Mouse (Mus musculus) right cerebral cortex, adult 18-20 months (tissue): ENCODE data around the gene Mcrs1.
"Not testable (repeated sequence)": the region's sequence is repeated elsewhere in the genome, so short reads cannot be mapped to it uniquely, and the experiment has no call there.

Experiments
- DNase-seq: peaks from one replicate; pipeline ENCODE4 v3.0.0; 2022; ENCODE audit warnings: mixed read lengths

The Mcrs1 gene

GRCm38 (mm10) chr15:99249938-99250337 is 1.8 kb downstream of the Mcrs1 start:
- DNase-seq: no peak

- DNase-seq: peak; percentile 92
These were observed 2.8 kb downstream of the Mcrs1 start for GRCm38 (mm10) chr15:99248972-99249371.

GRCm38 (mm10) chr15:99246736-99247135 is 5.0 kb downstream of the Mcrs1 start:
- not testable (repeated sequence) for DNase-seq

- no peak for DNase-seq
These were observed 9.7 kb downstream of the Mcrs1 start for GRCm38 (mm10) chr15:99242045-99242444.

- no peak for DNase-seq
These were observed 10.5 kb downstream of the Mcrs1 start for GRCm38 (mm10) chr15:99241249-99241648.

GRCm38 (mm10) chr15:99240129-99240528 is 11.6 kb downstream of the Mcrs1 start:
- no peak for DNase-seq

- DNase-seq: no peak
These were observed 13.8 kb downstream of the Mcrs1 start for GRCm38 (mm10) chr15:99238006-99238405.

- no peak for DNase-seq
These were observed 17.3 kb downstream of the Mcrs1 start for GRCm38 (mm10) chr15:99234326-99235010.

GRCm38 (mm10) chr15:99233719-99234118 is 18.0 kb downstream of the Mcrs1 start:
- no peak for DNase-seq

GRCm38 (mm10) chr15:99231998-99232397 is 19.8 kb downstream of the Mcrs1 start:
- no peak for DNase-seq

- DNase-seq: no peak
These were observed 25.7 kb downstream of the Mcrs1 start for GRCm38 (mm10) chr15:99226090-99226489.

GRCm38 (mm10) chr15:99225081-99225810 is 26.5 kb downstream of the Mcrs1 start:
- DNase-seq: peak; percentile 68

- peak; percentile 86 for DNase-seq
These were observed 27.4 kb downstream of the Mcrs1 start, which contains the start of gene Kcnh3 for GRCm38 (mm10) chr15:99224208-99224911. Gene Kcnh3 (plus strand): TSS chr15:99224861.

- DNase-seq: peak; percentile 89
These were observed 28.1 kb downstream of the Mcrs1 start for GRCm38 (mm10) chr15:99223585-99224207.

- DNase-seq: no peak
These were observed 28.8 kb downstream of the Mcrs1 start for GRCm38 (mm10) chr15:99222794-99223584.

GRCm38 (mm10) chr15:99221315-99221952 is 30.3 kb downstream of the Mcrs1 start:
- DNase-seq: peak; percentile 61

- DNase-seq: no peak
These were observed 34.1 kb downstream of the Mcrs1 start for GRCm38 (mm10) chr15:99217630-99218029.

- no peak for DNase-seq
These were observed 35.9 kb downstream of the Mcrs1 start for GRCm38 (mm10) chr15:99215741-99216463.

GRCm38 (mm10) chr15:99214941-99215340 is 36.8 kb downstream of the Mcrs1 start:
- no peak for DNase-seq

GRCm38 (mm10) chr15:99213183-99213582 is 38.6 kb downstream of the Mcrs1 start:
- DNase-seq: no peak

- no peak for DNase-seq
These were observed 45.8 kb downstream of the Mcrs1 start for GRCm38 (mm10) chr15:99205959-99206358.
